Mouse (Mus musculus) heart, embryonic 16.5 days (tissue): ENCODE results near the gene Zfp983. TPM values are rescaled to one million over a fixed set of nuclear protein-coding genes. Genes with fewer than 3 reads are reported as not detected.
A peak's percentile ranks its signal among the peaks of the same experiment; 100 is the strongest.
"Not testable (repeated sequence)": the region's sequence is repeated elsewhere in the genome, so short reads cannot be mapped to it uniquely, and the experiment has no call there.

Source experiments
- ATAC-seq: fragments of 200-750 bp; cut with Nextera tagmentation; replicated peaks from 2 replicates; pipeline ENCODE4 v1.8.0; 2017; ENCODE audit warnings: moderate number of reproducible peaks; ENCODE audit not compliant: insufficient read depth, low FRiP score; ENCODE audit errors: extremely low read depth
- H3K27ac ChIP-seq: fragments of 300-500 bp; sonication (generic); 2 replicates; pipeline ENCODE4 v1.5.1; 2014; ENCODE audit warnings: mild to moderate bottlenecking, low read length, control low read depth, moderate library complexity
- H3K27me3 ChIP-seq: fragments of 300-500 bp; sonication (generic); 2 replicates; pipeline ENCODE4 v1.6.1; 2014; ENCODE audit warnings: low read length, mixed read lengths; ENCODE audit not compliant: control insufficient read depth, insufficient read depth
- H3K36me3 ChIP-seq: fragments of 300-500 bp; sonication (generic); 2 replicates; pipeline ENCODE4 v1.6.1; 2014; ENCODE audit not compliant: control insufficient read depth, insufficient read depth
- H3K4me1 ChIP-seq: fragments of 300-500 bp; sonication (generic); 2 replicates; pipeline ENCODE4 v1.6.1; 2014; ENCODE audit warnings: low read length, mixed read lengths; ENCODE audit not compliant: control insufficient read depth, insufficient read depth
- H3K4me2 ChIP-seq: fragments of 300-500 bp; sonication (generic); 2 replicates; pipeline ENCODE4 v1.6.1; 2014; ENCODE audit warnings: low read depth, mild to moderate bottlenecking, control low read depth, low read length
- H3K4me3 ChIP-seq: fragments of 300-500 bp; sonication (generic); 2 replicates; pipeline ENCODE4 v1.5.1; 2014; ENCODE audit warnings: mild to moderate bottlenecking, control low read depth, low read length
- H3K9ac ChIP-seq: fragments of 300-500 bp; sonication (generic); 2 replicates; pipeline ENCODE4 v1.6.1; 2014; ENCODE audit warnings: low read length, control low read depth
- H3K9me3 ChIP-seq: fragments of 300-500 bp; sonication (generic); replicated peaks from 2 replicates; pipeline ENCODE4 v1.6.1; 2016; ENCODE audit warnings: low read length; ENCODE audit not compliant: control insufficient read depth
- WGBS: fragments of 180-500 bp; shearing (Covaris S2); extraction: QIAGEN DNeasy Blood & Tissue Kit; methylation state at CpG from one replicate; pipeline ENCODE4 v1.1.7; 2014; 5-methylcytosine and 5-hydroxymethylcytosine counted together
- polyA plus RNA-seq: library from polyadenylated mRNA; unstranded; fragments of >200 nt; fragmentation: Nextera tagmentation; extraction: Ambion mirVana; gene quantifications from 2 replicates; pipeline ENCODE4 v1.2.1, GENCODE M21; 2015

Gene Zfp983
- polyA plus RNA-seq, 1 experiment from 2014 or later: 3.3 TPM

DNA sequence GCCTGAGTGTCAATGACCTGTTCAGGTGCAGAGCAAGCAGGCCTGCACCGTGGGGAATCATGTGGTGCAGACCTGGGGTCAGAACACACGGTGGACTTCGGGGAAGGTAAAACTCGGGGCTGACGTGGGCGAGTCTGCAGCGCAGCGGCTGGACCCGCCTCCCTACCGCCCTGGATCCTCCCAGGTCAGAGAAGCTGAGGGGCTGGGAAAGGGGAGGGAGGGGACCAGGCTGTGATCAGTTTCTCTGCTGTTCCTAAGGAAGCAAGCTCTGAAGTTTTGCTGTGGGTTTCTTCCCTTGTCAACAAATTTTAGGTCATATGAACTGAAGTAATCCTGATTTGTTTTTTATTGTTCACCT is 29.6 kb downstream of the Zfp983 start:
- H3K4me1 ChIP-seq, H3K36me3 ChIP-seq, H3K27me3 ChIP-seq, H3K9me3 ChIP-seq: not testable (repeated sequence)
- 0% methylated on average over 10 of the region's 10 CpGs for WGBS
- Histone ChIP-seq H3K9ac (peak overlapping the region; percentile 58), H3K4me2 (peak overlapping the region; percentile 66), H3K4me3 (peak overlapping the region; percentile 62), H3K27ac (peak overlapping the region; percentile 75)
- peak; percentile 88 for ATAC-seq

DNA sequence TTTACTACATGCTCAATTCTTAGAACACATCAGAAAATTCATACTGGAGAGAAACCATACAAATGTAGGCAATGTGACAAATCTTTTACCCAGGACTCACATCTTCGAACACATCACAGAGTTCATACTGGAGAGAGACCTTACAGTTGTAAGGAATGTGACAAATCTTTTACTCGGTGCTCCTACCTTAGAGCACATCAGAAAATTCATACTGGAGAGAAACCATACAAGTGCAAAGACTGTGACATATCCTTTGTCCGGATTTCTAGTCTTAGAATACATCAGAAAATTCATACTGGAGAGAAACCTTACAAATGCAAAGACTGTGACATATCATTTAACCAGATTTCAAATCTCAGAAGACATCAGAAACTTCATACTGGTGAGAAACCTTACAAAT is 41.1 kb downstream of the Zfp983 start, which contains the start of gene Gm10226:
Gene Gm10226 (plus strand): TSS at position 301 of the 400 bp plus-strand sequence.
- H3K4me2 ChIP-seq: no peak within 1 kb of the TSS
- WGBS: 86% methylated on average over 3 of the region's 3 CpGs
- 0 out of 2 replicates have a peak, but pooled peaks cover 2% of the 10 kb centered on the region for H3K36me3 ChIP-seq
- no peaks in the 10 kb centered on the region for H3K4me1 ChIP-seq
- no peak for ATAC-seq
- no peak within 1 kb of the TSS for H3K27ac ChIP-seq
- H3K27me3 ChIP-seq: no peaks in the 10 kb centered on the region
- H3K9me3 ChIP-seq: no peaks in the 10 kb centered on the region
- no peak within 1 kb of the TSS for H3K9ac ChIP-seq
- H3K4me3 ChIP-seq: no peak within 1 kb of the TSS

GRCm38 (mm10) chr17:21693342-21693741 is 42.9 kb downstream of the Zfp983 start:
- ATAC-seq: no peak
- Histone ChIP-seq H3K27ac (no peak overlapping the region), H3K36me3 (0 out of 2 replicates have a peak, but pooled peaks cover 2% of the 10 kb centered on the region), H3K27me3 (no peaks in the 10 kb centered on the region), H3K4me2 (no peak overlapping the region), H3K9me3 (no peaks in the 10 kb centered on the region), H3K4me3 (no peak overlapping the region), H3K9ac (no peak overlapping the region), H3K4me1 (no peaks in the 10 kb centered on the region)
- WGBS: 73% methylated on average over 3 of the region's 3 CpGs

DNA sequence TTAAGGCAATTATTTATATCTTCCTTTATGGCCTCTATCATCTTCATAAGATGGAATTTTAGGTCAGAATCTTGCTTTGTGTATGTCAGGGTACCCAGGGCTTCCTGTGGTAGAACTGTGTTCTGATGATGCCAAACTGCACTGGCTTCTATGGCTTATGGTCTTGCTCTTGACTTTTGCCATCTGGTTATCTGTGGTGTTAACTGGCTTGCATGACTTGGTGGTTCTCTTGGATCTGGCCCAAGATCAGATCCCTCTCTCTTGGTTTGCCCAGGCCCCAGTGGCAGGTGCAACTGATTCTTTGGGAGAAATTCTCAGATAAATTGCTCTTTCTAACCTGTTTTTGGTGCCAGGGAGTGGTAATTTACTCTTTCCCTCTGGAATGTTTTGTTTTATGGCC is 45.6 kb downstream of the Zfp983 start:
- Histone ChIP-seq H3K27me3 (no peaks in the 10 kb centered on the region), H3K4me1 (no peaks in the 10 kb centered on the region), H3K36me3 (0 out of 2 replicates have a peak, but pooled peaks cover 2% of the 10 kb centered on the region), H3K9ac (no peak overlapping the region), H3K27ac (no peak overlapping the region), H3K9me3 (no peaks in the 10 kb centered on the region), H3K4me3 (no peak overlapping the region), H3K4me2 (no peak overlapping the region)
- no peak for ATAC-seq

DNA sequence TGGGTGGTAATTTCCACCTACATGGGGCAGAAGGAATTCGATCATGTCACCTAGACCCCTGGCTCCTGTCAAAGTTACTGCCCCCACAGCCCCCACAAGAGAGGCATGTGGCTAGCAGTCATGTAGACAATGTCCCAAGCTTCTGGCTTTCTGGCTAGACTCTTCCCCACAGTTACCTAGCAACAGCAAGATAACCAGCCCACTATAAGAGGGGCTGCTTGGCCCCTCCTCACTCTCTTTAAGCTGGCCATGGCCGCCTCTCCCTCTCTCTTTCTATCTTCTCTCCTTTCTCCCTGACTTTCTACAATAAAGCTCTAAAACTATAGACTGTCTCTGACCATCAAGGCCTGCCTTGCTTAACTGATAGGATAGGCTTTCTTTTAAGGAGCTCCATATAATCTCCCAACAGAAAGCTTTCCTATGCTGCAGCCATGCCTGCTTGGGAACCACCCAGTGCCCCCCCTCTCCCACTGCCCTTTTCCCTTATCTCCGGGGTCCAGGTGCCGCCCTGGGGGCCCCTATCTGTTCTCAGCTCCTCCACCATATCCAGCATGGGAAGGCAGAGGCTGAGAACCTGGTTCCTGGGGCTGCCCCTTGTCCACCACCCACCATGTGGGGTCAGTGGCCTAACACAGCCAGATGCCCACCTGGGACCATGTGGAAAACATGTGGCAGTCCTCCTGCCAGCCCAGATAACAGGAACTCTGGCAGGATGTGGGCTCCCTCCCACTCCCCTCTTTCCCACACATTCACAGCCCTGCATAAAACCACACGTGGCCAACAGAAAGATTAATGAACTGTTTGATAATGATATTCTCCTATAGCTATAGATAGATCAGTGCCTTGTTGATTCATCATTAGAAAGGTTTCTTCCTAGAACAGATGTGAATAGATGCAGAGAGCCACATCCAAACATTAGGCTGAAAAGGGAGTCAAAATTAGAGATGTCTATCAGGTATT is 52.1 kb downstream of the Zfp983 start:
- Histone ChIP-seq H3K27ac (no peak overlapping the region), H3K4me2 (no peak overlapping the region), H3K9ac (no peak overlapping the region), H3K4me1 (no peaks in the 10 kb centered on the region), H3K36me3 (no peaks in the 10 kb centered on the region), H3K9me3 (no peaks in the 10 kb centered on the region), H3K4me3 (no peak overlapping the region), H3K27me3 (no peaks in the 10 kb centered on the region)
- no peak for ATAC-seq
- WGBS: 18% methylated on average over 5 of the region's 5 CpGs

GRCm38 (mm10) chr17:21703414-21703813 is 53.0 kb downstream of the Zfp983 start:
- WGBS: 75% methylated on average over 1 of the region's 1 CpGs
- Histone ChIP-seq H3K4me3 (no peak overlapping the region), H3K4me2 (no peak overlapping the region), H3K27ac (no peak overlapping the region), H3K9me3 (no peaks in the 10 kb centered on the region), H3K4me1 (peaks cover 2% of the 10 kb centered on the region), H3K36me3 (no peaks in the 10 kb centered on the region), H3K9ac (no peak overlapping the region), H3K27me3 (no peaks in the 10 kb centered on the region)
- no peak for ATAC-seq

- 3% methylated on average over 26 of the region's 26 CpGs for WGBS
- Histone ChIP-seq H3K4me2 (peak within 1 kb of the TSS; percentile 66), H3K9ac (peak within 1 kb of the TSS; percentile 86), H3K4me3 (peak within 1 kb of the TSS; percentile 82), H3K27ac (peak within 1 kb of the TSS; percentile 95), H3K36me3 (0 out of 2 replicates have a peak, but pooled peaks cover 3% of the 10 kb centered on the region), H3K9me3 (no peaks in the 10 kb centered on the region), H3K27me3 (no peaks in the 10 kb centered on the region), H3K4me1 (peaks cover 7% of the 10 kb centered on the region)
- peak; percentile 98 for ATAC-seq
Observed at GRCm38 (mm10) chr17:21707343-21707996, 57.0 kb downstream of the Zfp983 start, which contains the start of gene Zfp760. Zfp760 (plus strand) TSS chr17:21707741.

DNA sequence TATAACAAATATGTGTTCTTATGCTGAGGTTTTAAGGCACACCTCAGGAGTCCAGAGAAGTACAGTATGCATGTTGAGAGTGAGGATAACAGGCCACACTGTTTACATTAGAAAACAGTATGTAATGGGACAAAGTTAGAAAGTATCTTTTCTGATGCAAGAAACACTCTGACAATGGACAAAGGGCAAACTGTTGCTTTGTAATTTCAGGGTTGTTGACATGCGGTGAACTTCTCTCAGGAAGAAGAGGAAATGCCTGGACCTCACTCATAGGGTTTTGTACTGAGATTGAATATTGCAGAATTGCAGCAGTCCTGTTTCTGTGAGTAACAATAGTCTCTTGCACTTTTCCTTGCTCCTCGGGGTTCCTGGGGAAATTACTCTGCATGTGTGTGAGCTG is 58.0 kb downstream of the Zfp983 start:
- Histone ChIP-seq H3K4me1 (peaks cover 7% of the 10 kb centered on the region), H3K36me3 (0 out of 2 replicates have a peak, but pooled peaks cover 3% of the 10 kb centered on the region), H3K4me3 (peak overlapping the region; percentile 82), H3K9ac (peak overlapping the region; percentile 86), H3K4me2 (peak overlapping the region; percentile 66), H3K9me3 (no peaks in the 10 kb centered on the region), H3K27ac (no peak overlapping the region), H3K27me3 (no peaks in the 10 kb centered on the region)
- WGBS: 42% methylated on average over 2 of the region's 2 CpGs
- ATAC-seq: no peak
